Mouse (Mus musculus): ENCODE data around the gene Sbk3.

- TF ChIP-seq POLR2A (IDR thresholded peaks at IDR 0.05; ENCODE audit: insufficient read length, low read depth) = no peak
- no peak for TF ChIP-seq MYOD1 (IDR thresholded peaks at IDR 0.05; ENCODE audit: control insufficient read depth in 1 of 3, insufficient read length in 2 of 3, low read depth in 2 of 3)
- no peak for TF ChIP-seq POLR2AphosphoS2 (IDR thresholded peaks at IDR 0.05; ENCODE audit: insufficient read length, low read depth)
- no peak for TF ChIP-seq MAX (IDR thresholded peaks at IDR 0.05; ENCODE audit: low read depth)
- no peak for TF ChIP-seq MYOG (IDR thresholded peaks at IDR 0.05; ENCODE audit: control insufficient read depth in 1 of 3, insufficient read depth in 1 of 3, insufficient read length in 2 of 3, low read depth in 2 of 3)
- TF ChIP-seq TCF3 (IDR thresholded peaks at IDR 0.05; ENCODE audit: insufficient read length, low read depth) = no peak
- no peak for TF ChIP-seq REST (IDR thresholded peaks at IDR 0.05; ENCODE audit: insufficient read depth, insufficient read length)
- TF ChIP-seq USF1 (IDR thresholded peaks at IDR 0.05; ENCODE audit: low read depth) = no peak
- no peak for TF ChIP-seq TCF12 (IDR thresholded peaks at IDR 0.05; ENCODE audit: insufficient read depth, poor library complexity, severe bottlenecking)
- TF ChIP-seq E2F4 (IDR thresholded peaks at IDR 0.05; ENCODE audit: insufficient read depth) = no peak
- no peak for TF ChIP-seq CEBPB (IDR thresholded peaks at IDR 0.05; ENCODE audit: insufficient read depth, poor library complexity, severe bottlenecking)
Measured at GRCm38 (mm10) chr7:4940068-4940479, 30.9 kb downstream of the Sbk3 start.
